Comparison of ENCODE assay signal across 9 mouse cellular contexts in the genomic region with DNA sequence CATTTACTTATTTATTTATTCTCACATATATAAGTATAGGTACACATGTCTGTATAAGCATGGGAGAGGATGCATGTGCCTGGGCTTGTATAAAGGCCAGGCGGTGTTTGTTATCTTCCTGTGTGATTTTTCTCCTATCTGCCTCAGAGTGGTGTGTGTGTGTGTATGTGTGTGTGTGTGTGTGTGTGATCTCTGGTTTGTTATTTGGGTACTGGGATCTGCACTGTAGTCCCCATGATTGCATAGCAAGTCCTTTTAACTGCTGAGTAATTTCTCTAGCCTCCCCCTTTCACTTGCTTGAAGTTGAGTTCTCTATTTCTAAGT.
"Had no signal": no experiment of that assay in that cellular context is flagged by ENCODE, and none has a peak within 500 bp of the region (broad histone marks: within the 10 kb centered on the region; RNA-seq: fewer than 3 reads in every experiment).

No protein-coding gene starts in this region.

- DNase-seq: lung, adult 2 months; spleen, adult 18-20 months; thymus, adult 18-20 months; thymus, postnatal 25 days had no signal

- H3K9ac ChIP-seq: kidney, embryonic 15.5 days; liver, embryonic 15.5 days had no signal

- H3K27me3 ChIP-seq: kidney, embryonic 15.5 days; liver, embryonic 15.5 days had no signal

- H3K4me2 ChIP-seq: kidney, embryonic 15.5 days; liver, embryonic 11.5 days; liver, embryonic 15.5 days had no signal

- H3K36me3 ChIP-seq: kidney, embryonic 15.5 days; limb, embryonic 10.5 days; liver, embryonic 15.5 days had no signal

- H3K4me1 ChIP-seq: kidney, embryonic 15.5 days; liver, embryonic 15.5 days had no signal

- H3K4me3 ChIP-seq: kidney, embryonic 15.5 days; limb, embryonic 10.5 days; liver, embryonic 15.5 days had no signal

- H3K27ac ChIP-seq: kidney, embryonic 15.5 days; limb, embryonic 10.5 days; liver, embryonic 15.5 days had no signal

- H3K9me3 ChIP-seq: kidney, embryonic 15.5 days; limb, embryonic 10.5 days; liver, embryonic 15.5 days had no signal

- ATAC-seq: lung, postnatal 0 days had no signal
